Mouse (Mus musculus) liver, embryonic 14.5 days (tissue): ENCODE measurements at regions not wholly inside any gene's neighbourhood (a gene's known extent, or its start where the extent isn't known, plus 50 kb on each side); places are given as distances from the start of the nearest gene placed in this dataset.

Source experiments
- ATAC-seq: fragments of 200-750 bp; cut with Nextera tagmentation; 2 replicates; pipeline ENCODE4 v1.8.0; 2017; ENCODE audit warnings: moderate number of reproducible peaks, mild to moderate bottlenecking, moderate library complexity; ENCODE audit not compliant: insufficient read depth
- DNase-seq, 3 experiments: peaks; one replicate each; pipeline ENCODE4 v3.0.0-alpha.2; 2012 to 2013; ENCODE audit warnings: low read depth in 3 of 3, low spot score in 3 of 3
- H3K27ac ChIP-seq: fragments of 300-500 bp; sonication (generic); 2 replicates; pipeline ENCODE4 v1.5.1; 2014; ENCODE audit warnings: moderate library complexity, mild to moderate bottlenecking, control low read depth, inconsistent platforms
- H3K27me3 ChIP-seq: fragments of 300-500 bp; sonication (generic); 2 replicates; pipeline ENCODE4 v1.6.1; 2014; ENCODE audit warnings: mild to moderate bottlenecking, low read length, moderate library complexity; ENCODE audit not compliant: control insufficient read depth, insufficient read depth
- H3K36me3 ChIP-seq: fragments of 300-500 bp; sonication (generic); replicated peaks from 2 replicates; pipeline ENCODE4 v1.6.1; 2014; ENCODE audit warnings: low read depth; ENCODE audit not compliant: control insufficient read depth, insufficient read depth
- H3K4me1 ChIP-seq, 2 experiments: fragments of 200-500 bp in 1 of 2; fragments of 300-500 bp in 1 of 2; sonication (generic) in 1 of 2; replicated peaks; 2 replicates each; pipeline ENCODE4 v1.6.1; 2012 to 2014; ENCODE audit warnings: antibody characterized with exemption in 1 of 2, inconsistent platforms in 1 of 2, low read length in 1 of 2; ENCODE audit not compliant: control insufficient read depth in 2 of 2, insufficient read depth in 2 of 2
- H3K4me2 ChIP-seq: fragments of 300-500 bp; sonication (generic); 2 replicates; pipeline ENCODE4 v1.6.1; 2014; ENCODE audit warnings: low read depth, mild to moderate bottlenecking, control low read depth, moderate library complexity
- H3K4me3 ChIP-seq, 2 experiments: fragments of 200-500 bp in 1 of 2; fragments of 300-500 bp in 1 of 2; sonication (generic) in 1 of 2; 2 replicates each; pipeline ENCODE4 v1.5.1; 2012 to 2014; ENCODE audit warnings: low read depth in 2 of 2, low read length in 2 of 2, mild to moderate bottlenecking in 2 of 2, control low read depth in 1 of 2, inconsistent platforms in 1 of 2, moderate library complexity in 1 of 2; ENCODE audit not compliant: insufficient read depth in 1 of 2
- H3K9ac ChIP-seq: fragments of 300-500 bp; sonication (generic); replicated peaks from 2 replicates; pipeline ENCODE4 v1.6.1; 2014; ENCODE audit warnings: mild to moderate bottlenecking, control low read depth, moderate library complexity
- H3K9me3 ChIP-seq: fragments of 300-500 bp; sonication (generic); 2 replicates; pipeline ENCODE4 v1.6.1; 2016; ENCODE audit warnings: low read length, mixed read lengths; ENCODE audit not compliant: control insufficient read depth
- CTCF ChIP-seq: IDR thresholded peaks from 2 replicates; pipeline ENCODE4 v1.5.1; 2016; ENCODE audit warnings: antibody characterized with exemption, low read depth, control low read depth
- EP300 ChIP-seq: IDR thresholded peaks from 2 replicates; pipeline ENCODE4 v1.6.1; 2016; ENCODE audit warnings: antibody characterized with exemption, low read depth
- WGBS: fragments of 180-500 bp; shearing (Covaris S2); extraction: QIAGEN DNeasy Blood & Tissue Kit; methylation state at CpG from one replicate; pipeline ENCODE4 v1.1.7; 2014; ENCODE audit not compliant: insufficient replicate concordance; 5-methylcytosine and 5-hydroxymethylcytosine counted together

DNA sequence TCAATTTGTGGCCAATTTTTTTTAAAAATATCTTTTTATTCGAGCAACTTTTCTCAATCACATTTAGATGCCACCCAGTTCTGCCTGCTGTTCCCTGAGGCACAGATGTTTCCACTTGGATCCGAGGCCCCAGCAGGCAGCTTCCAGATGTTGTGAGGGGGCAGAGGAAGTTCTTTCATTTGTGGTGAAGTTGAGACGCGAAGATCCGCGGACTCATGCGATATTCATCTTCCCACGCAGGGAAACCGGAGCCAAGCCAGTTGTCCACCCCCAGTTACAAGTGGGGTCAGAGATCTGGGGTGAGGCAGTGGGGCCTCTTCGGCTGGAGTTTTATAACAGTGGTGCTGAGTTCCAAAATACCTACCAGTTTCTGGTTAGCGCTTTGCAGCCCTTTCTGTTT, 267.5 kb upstream of the Nr2f2 start:
- 45% methylated on average over 11 of the region's 11 CpGs for WGBS
- Histone ChIP-seq H3K27ac (no peak overlapping the region), H3K9ac (no peak overlapping the region), H3K4me3 (no peak overlapping the region), H3K4me1 (no peaks in the 10 kb centered on the region; a peak in 1 of 4 replicates), H3K4me2 (no peak overlapping the region), H3K36me3 (no peaks in the 10 kb centered on the region), H3K9me3 (no peaks in the 10 kb centered on the region), H3K27me3 (no peaks in the 10 kb centered on the region; the same call in 1 of the 2 replicates)
- no peak for TF ChIP-seq EP300
- no peak for TF ChIP-seq CTCF
- ATAC-seq (no peak), DNase-seq (no peak)

DNA sequence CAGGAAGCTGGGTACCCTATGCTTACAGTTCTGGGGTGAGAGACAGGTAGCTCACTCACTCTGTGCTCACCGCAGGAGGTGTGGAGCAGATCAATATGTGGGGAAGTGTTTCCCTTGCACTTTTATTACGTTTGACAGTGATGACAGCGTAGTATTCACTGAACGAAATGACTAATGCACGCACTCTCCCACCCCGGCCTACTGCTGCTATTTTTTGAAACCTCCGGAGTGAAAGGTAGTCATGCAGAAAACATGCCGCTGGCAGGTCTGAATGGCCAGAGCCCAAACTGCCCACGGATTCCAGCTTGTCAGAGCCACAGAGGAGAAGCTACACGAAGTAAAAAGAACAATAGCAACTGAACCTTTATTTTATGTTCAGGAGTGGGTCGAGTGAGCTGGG, 267.0 kb upstream of the Nr2f2 start:
- ATAC-seq = no peak
- 59% methylated on average over 11 of the region's 11 CpGs for WGBS
- no peaks in the 10 kb centered on the region for H3K9me3 ChIP-seq
- no peaks in the 10 kb centered on the region for H3K27me3 ChIP-seq
- H3K27ac ChIP-seq = no peak overlapping the region
- H3K9ac ChIP-seq = no peak overlapping the region
- no peak overlapping the region for H3K4me3 ChIP-seq
- no peaks in the 10 kb centered on the region for H3K36me3 ChIP-seq
- H3K4me1 ChIP-seq = no peaks in the 10 kb centered on the region; a peak in 1 of 4 replicates
- TF ChIP-seq EP300 = no peak
- TF ChIP-seq CTCF = no peak
- no peak overlapping the region for H3K4me2 ChIP-seq
- no peak for DNase-seq

GRCm38 (mm10) chr7:70625643-70626231, 259.2 kb upstream of the Nr2f2 start:
- H3K4me3 ChIP-seq = no peak overlapping the region
- H3K4me1 ChIP-seq = no peaks in the 10 kb centered on the region; a peak in 2 of 4 replicates
- H3K9me3 ChIP-seq = no peaks in the 10 kb centered on the region
- no peak for DNase-seq
- WGBS = 9% methylated on average over 10 of the region's 10 CpGs
- TF ChIP-seq CTCF (no peak), EP300 (no peak)
- no peaks in the 10 kb centered on the region for H3K27me3 ChIP-seq
- no peak overlapping the region for H3K9ac ChIP-seq
- peak overlapping the region; percentile 52 for H3K4me2 ChIP-seq
- no peak overlapping the region for H3K27ac ChIP-seq
- H3K36me3 ChIP-seq = no peaks in the 10 kb centered on the region
- no peak for ATAC-seq

GRCm38 (mm10) chr7:70624727-70625642, 258.4 kb upstream of the Nr2f2 start:
- H3K36me3 ChIP-seq = no peaks in the 10 kb centered on the region
- H3K4me3 ChIP-seq = no peak overlapping the region; a peak in 1 of 4 replicates
- ATAC-seq (no peak), DNase-seq (no peak)
- H3K27me3 ChIP-seq = no peaks in the 10 kb centered on the region
- no peaks in the 10 kb centered on the region; a peak in 2 of 4 replicates for H3K4me1 ChIP-seq
- no peak overlapping the region for H3K9ac ChIP-seq
- no peaks in the 10 kb centered on the region for H3K9me3 ChIP-seq
- no peak overlapping the region for H3K27ac ChIP-seq
- peak overlapping the region; percentile 52 for H3K4me2 ChIP-seq
- WGBS = 4% methylated on average over 30 of the region's 30 CpGs
- TF ChIP-seq CTCF = no peak
- TF ChIP-seq EP300 = no peak

DNA sequence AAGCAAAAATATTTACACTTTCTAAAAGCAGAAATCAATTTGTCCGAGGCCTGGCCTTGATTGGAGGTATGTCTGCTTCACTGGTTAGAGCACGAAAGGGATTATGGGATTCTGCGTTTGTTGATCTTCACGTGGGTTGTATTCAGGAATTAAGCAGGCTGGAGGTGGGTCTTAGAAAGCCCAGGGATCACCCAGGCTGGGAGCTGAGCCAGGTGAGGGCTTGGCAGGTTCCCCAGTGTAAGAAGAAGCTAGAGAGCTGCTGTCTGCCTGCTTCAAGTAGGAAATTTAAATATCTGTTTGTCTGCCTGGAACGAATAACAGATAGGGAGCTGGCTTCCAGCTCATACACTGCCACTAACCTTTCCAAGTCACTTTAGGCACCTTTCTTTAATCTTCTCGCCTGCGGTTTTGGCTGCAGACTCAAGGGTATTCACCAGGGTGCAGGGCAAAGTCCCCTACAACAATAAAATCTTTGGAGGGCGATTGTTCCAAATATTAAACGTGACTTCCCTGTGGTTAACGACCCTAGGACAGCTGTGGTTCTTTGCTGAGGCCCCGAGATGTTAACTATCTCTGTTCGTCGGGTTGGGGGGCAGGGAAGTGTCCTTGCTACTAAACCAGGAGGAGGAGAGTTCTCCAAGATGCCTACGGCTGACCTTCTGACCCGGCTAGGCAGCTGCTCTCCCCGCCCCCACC, 257.6 kb upstream of the Nr2f2 start:
- no peaks in the 10 kb centered on the region for H3K36me3 ChIP-seq
- no peak for TF ChIP-seq EP300
- TF ChIP-seq CTCF = no peak
- H3K4me3 ChIP-seq = no peak overlapping the region; a peak in 1 of 4 replicates
- H3K4me1 ChIP-seq = no peaks in the 10 kb centered on the region; a peak in 2 of 4 replicates
- ATAC-seq (no peak), DNase-seq (no peak)
- H3K27ac ChIP-seq = no peak overlapping the region
- H3K9ac ChIP-seq = no peak overlapping the region
- no peaks in the 10 kb centered on the region for H3K9me3 ChIP-seq
- H3K27me3 ChIP-seq = no peaks in the 10 kb centered on the region
- 7% methylated on average over 16 of the region's 16 CpGs for WGBS
- H3K4me2 ChIP-seq = peak overlapping the region; percentile 52; the same call in 1 of the 2 replicates
